Mouse (Mus musculus) midbrain, embryonic 12.5 days (tissue): ENCODE measurements around the gene Slit3. TPM values are rescaled to one million over a fixed set of nuclear protein-coding genes. Genes with fewer than 3 reads are reported as not detected.

ENCODE experiments used
- ATAC-seq: fragments of 200-750 bp; cut with Nextera tagmentation; 2 replicates; pipeline ENCODE4 v1.8.0; 2017; ENCODE audit warnings: low read depth, moderate TSS enrichment, moderate library complexity; ENCODE audit not compliant: low FRiP score
- H3K27ac ChIP-seq: fragments of 300-500 bp; sonication (generic); replicated peaks from 2 replicates; pipeline ENCODE4 v1.5.1; 2016; ENCODE audit warnings: mild to moderate bottlenecking
- H3K27me3 ChIP-seq: fragments of 300-500 bp; sonication (generic); 2 replicates; pipeline ENCODE4 v1.6.1; 2016; ENCODE audit warnings: mild to moderate bottlenecking
- H3K36me3 ChIP-seq: fragments of 300-500 bp; sonication (generic); 2 replicates; pipeline ENCODE4 v1.6.1; 2016
- H3K4me1 ChIP-seq: fragments of 300-500 bp; sonication (generic); 2 replicates; pipeline ENCODE4 v1.6.1; 2016
- H3K4me2 ChIP-seq: fragments of 300-500 bp; sonication (generic); replicated peaks from 2 replicates; pipeline ENCODE4 v1.6.1; 2016; ENCODE audit warnings: mild to moderate bottlenecking, moderate library complexity
- H3K4me3 ChIP-seq: fragments of 300-500 bp; sonication (generic); 2 replicates; pipeline ENCODE4 v1.5.1; 2016; ENCODE audit warnings: mild to moderate bottlenecking
- H3K9ac ChIP-seq: fragments of 300-500 bp; sonication (generic); replicated peaks from 2 replicates; pipeline ENCODE4 v1.6.1; 2016; ENCODE audit warnings: mild to moderate bottlenecking, moderate library complexity
- H3K9me3 ChIP-seq: fragments of 300-500 bp; sonication (generic); 2 replicates; pipeline ENCODE4 v1.6.1; 2016; ENCODE audit warnings: mild to moderate bottlenecking
- WGBS: fragments of 180-500 bp; shearing (Covaris S2); methylation state at CpG from one replicate; pipeline ENCODE4 v1.1.7; 2016; 5-methylcytosine and 5-hydroxymethylcytosine counted together
- polyA plus RNA-seq: library from polyadenylated mRNA; unstranded; fragments of >200 nt; fragmentation: Nextera tagmentation; extraction: Ambion mirVana; gene quantifications from 2 replicates; pipeline ENCODE4 v1.2.1, GENCODE M21; 2016

Gene Slit3
- polyA plus RNA-seq, 1 experiment from 2014 or later, result 16.2 TPM

GRCm38 (mm10) chr11:35428036-35428435, 307.0 kb downstream of the Slit3 start:
- no peak overlapping the region for H3K9ac ChIP-seq
- H3K36me3 ChIP-seq, result no peaks in the 10 kb centered on the region

DNA sequence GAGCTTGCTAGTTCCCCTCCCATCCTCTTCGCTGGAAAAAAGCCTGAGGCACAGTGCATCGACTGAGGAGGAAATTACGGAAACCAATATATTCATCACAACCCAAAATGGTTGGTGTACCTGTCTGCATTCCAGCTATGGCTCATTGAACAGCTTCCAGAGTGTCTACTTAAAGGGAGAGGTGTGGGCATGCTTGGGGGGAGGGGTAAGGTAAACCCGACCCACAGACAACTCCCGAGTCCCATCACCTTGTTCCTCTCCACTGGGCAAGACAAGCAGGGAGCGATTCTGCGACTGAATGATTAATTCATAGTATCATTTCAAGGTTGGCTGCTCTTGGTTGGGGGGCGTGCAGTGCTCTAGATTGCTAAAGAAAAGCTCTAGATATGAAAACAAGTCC, 310.1 kb downstream of the Slit3 start:
- no peak overlapping the region for H3K27ac ChIP-seq
- no peaks in the 10 kb centered on the region for H3K36me3 ChIP-seq
- H3K4me3 ChIP-seq, result no peak overlapping the region
- no peaks in the 10 kb centered on the region for H3K9me3 ChIP-seq
- H3K27me3 ChIP-seq, result peaks cover 19% of the 10 kb centered on the region
- no peak overlapping the region for H3K4me2 ChIP-seq
- ATAC-seq, result no peak
- WGBS, result 78% methylated on average over 8 of the region's 8 CpGs
- H3K4me1 ChIP-seq, result no peaks in the 10 kb centered on the region
- no peak overlapping the region for H3K9ac ChIP-seq

More at GRCm38 (mm10) chr11:35428036-35428435, 307.0 kb downstream of the Slit3 start:
- no peak overlapping the region for H3K4me3 ChIP-seq
- H3K27me3 ChIP-seq, result peaks cover 14% of the 10 kb centered on the region
- H3K27ac ChIP-seq, result no peak overlapping the region
- no peaks in the 10 kb centered on the region for H3K9me3 ChIP-seq
- H3K4me1 ChIP-seq, result no peaks in the 10 kb centered on the region
- ATAC-seq, result no peak
- WGBS, result 72% methylated on average over 7 of the region's 7 CpGs
- H3K4me2 ChIP-seq, result no peak overlapping the region

DNA sequence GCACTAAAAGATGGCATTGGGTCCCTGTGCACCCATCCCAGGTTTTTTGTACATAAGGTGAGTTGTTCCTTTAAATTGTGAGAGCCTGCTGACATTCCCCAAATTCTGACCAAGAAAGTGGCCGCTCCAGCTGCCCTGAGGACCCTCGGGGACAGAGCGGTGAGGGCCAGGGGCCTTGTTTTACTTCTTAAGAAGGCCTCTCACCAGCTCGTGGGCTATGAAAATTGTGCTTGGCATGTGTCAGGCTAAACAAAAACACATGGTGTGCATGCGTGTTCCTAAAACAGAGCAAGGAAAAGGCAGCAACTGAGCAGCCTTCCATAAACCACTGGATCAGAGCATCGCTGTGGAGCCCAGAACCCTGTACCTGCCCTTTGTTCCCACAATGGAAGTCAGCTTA, 316.5 kb downstream of the Slit3 start:
- H3K4me1 ChIP-seq, result 0 out of 2 replicates have a peak, but pooled peaks cover 5% of the 10 kb centered on the region

GRCm38 (mm10) chr11:35440186-35440585, 319.2 kb downstream of the Slit3 start:
- H3K27me3 ChIP-seq, result peaks cover 72% of the 10 kb centered on the region
- ATAC-seq, result 0 out of 2 replicates have a peak, but pooled peaks have one; percentile 23
- H3K9me3 ChIP-seq, result no peaks in the 10 kb centered on the region

More for the DNA sequence above, 316.5 kb downstream of the Slit3 start:
- Histone ChIP-seq H3K4me3 (no peak overlapping the region), H3K27ac (no peak overlapping the region), H3K36me3 (no peaks in the 10 kb centered on the region), H3K4me2 (no peak overlapping the region), H3K9ac (no peak overlapping the region), H3K27me3 (peaks cover 61% of the 10 kb centered on the region), H3K9me3 (no peaks in the 10 kb centered on the region)
- 84% methylated on average over 6 of the region's 6 CpGs for WGBS
- ATAC-seq, result no peak

GRCm38 (mm10) chr11:35444489-35445100, 323.6 kb downstream of the Slit3 start:
- Histone ChIP-seq H3K27ac (no peak overlapping the region), H3K9me3 (no peaks in the 10 kb centered on the region), H3K36me3 (no peaks in the 10 kb centered on the region), H3K4me3 (no peak overlapping the region), H3K9ac (no peak overlapping the region), H3K4me1 (peaks cover 5% of the 10 kb centered on the region; the same call in 1 of the 2 replicates), H3K27me3 (peaks cover 91% of the 10 kb centered on the region), H3K4me2 (no peak overlapping the region)
- no peak for ATAC-seq
- 46% methylated on average over 6 of the region's 6 CpGs for WGBS

More at GRCm38 (mm10) chr11:35440186-35440585, 319.2 kb downstream of the Slit3 start:
- Histone ChIP-seq H3K4me3 (no peak overlapping the region), H3K4me2 (no peak overlapping the region), H3K4me1 (peaks cover 5% of the 10 kb centered on the region; the same call in 1 of the 2 replicates), H3K27ac (no peak overlapping the region), H3K36me3 (no peaks in the 10 kb centered on the region), H3K9ac (no peak overlapping the region)
- 41% methylated on average over 11 of the region's 11 CpGs for WGBS

DNA sequence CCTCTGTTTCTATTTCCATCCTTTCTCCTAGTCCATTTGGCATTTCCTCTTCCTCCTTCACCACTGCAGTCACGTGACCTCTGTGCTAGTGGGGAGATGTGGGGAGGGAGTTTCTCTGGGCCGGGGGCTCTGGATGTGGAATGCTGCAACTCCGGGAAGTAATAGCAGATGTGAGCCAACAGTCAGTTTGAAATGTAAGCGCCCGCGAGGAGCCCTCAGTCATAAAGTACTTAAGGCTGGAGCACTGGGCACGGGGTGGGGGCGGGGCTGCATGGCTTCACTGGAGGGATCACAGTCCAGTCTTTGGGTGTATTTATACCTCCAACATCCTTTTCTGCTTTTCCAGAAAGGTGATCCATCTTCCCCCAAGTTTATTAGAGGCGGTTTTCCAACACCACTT, 326.9 kb downstream of the Slit3 start:
- Histone ChIP-seq H3K27ac (no peak overlapping the region), H3K9ac (no peak overlapping the region), H3K36me3 (no peaks in the 10 kb centered on the region), H3K27me3 (peaks cover 96% of the 10 kb centered on the region), H3K4me1 (peaks cover 3% of the 10 kb centered on the region), H3K4me3 (no peak overlapping the region), H3K4me2 (no peak overlapping the region), H3K9me3 (no peaks in the 10 kb centered on the region)
- no peak for ATAC-seq
- WGBS, result 78% methylated on average over 9 of the region's 9 CpGs

- WGBS, result 84% methylated on average over 6 of the region's 6 CpGs
- Histone ChIP-seq H3K27me3 (peaks cover 97% of the 10 kb centered on the region), H3K9ac (no peak overlapping the region), H3K4me3 (no peak overlapping the region), H3K27ac (no peak overlapping the region), H3K4me2 (no peak overlapping the region), H3K36me3 (no peaks in the 10 kb centered on the region), H3K4me1 (peaks cover 12% of the 10 kb centered on the region), H3K9me3 (no peaks in the 10 kb centered on the region)
- no peak for ATAC-seq
Observed at GRCm38 (mm10) chr11:35449199-35449598, 328.2 kb downstream of the Slit3 start.

DNA sequence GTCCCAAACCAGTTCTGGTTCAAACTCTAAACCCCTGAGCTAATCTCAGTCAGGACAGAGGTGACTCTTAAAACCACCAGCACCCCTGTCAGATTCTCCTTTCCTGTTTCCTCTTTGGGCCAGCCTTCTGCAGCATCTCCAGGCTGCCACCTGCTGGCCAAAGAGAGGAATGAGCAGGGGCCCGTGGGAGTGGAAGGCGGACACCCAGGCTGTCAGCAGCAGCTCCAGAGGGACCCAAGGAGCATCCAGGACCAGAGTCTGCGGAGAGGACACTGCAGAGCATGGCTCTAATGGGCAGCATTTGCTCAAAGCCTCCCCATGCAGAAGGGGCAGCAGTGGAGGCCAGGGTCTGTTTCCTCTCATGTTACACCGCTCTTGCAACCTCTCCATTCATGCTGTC, 330.6 kb downstream of the Slit3 start:
- Histone ChIP-seq H3K4me1 (peaks cover 23% of the 10 kb centered on the region), H3K9me3 (no peaks in the 10 kb centered on the region), H3K4me3 (no peak overlapping the region), H3K9ac (no peak overlapping the region), H3K27ac (no peak overlapping the region), H3K27me3 (peaks cover 84% of the 10 kb centered on the region), H3K36me3 (no peaks in the 10 kb centered on the region), H3K4me2 (no peak overlapping the region)
- ATAC-seq, result no peak
- WGBS, result 31% methylated on average over 4 of the region's 4 CpGs

DNA sequence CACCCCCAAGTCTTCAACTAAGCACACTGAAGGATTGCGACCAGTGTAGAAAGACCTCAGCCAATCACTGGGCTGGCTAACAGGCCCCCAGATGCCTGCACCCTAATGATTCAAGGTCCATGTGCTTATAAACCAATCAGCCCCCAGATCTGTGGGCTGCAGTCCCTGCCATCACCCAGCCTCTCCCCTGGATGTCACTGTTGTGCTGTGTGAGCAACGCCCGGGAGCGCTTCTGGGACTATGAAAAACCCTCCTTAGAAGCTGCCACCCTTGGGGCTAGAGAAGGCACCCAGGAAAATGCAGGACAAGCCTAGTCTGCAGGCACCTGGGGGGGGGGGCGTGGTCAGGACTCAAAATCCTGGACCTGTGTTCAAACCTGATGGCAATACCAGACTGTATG, 331.4 kb downstream of the Slit3 start:
- peak; percentile 52 for ATAC-seq
- no peak overlapping the region for H3K4me3 ChIP-seq
- H3K4me1 ChIP-seq, result peaks cover 23% of the 10 kb centered on the region
- 14% methylated on average over 5 of the region's 5 CpGs for WGBS
- H3K9ac ChIP-seq, result no peak overlapping the region
- no peak overlapping the region for H3K27ac ChIP-seq
- H3K4me2 ChIP-seq, result no peak overlapping the region
- H3K27me3 ChIP-seq, result peaks cover 84% of the 10 kb centered on the region
- no peaks in the 10 kb centered on the region for H3K36me3 ChIP-seq
- no peaks in the 10 kb centered on the region for H3K9me3 ChIP-seq

GRCm38 (mm10) chr11:35454191-35454725, 333.2 kb downstream of the Slit3 start:
- Histone ChIP-seq H3K4me1 (peaks cover 23% of the 10 kb centered on the region), H3K9me3 (no peaks in the 10 kb centered on the region), H3K9ac (no peak overlapping the region), H3K27ac (peak overlapping the region; percentile 1), H3K27me3 (peaks cover 84% of the 10 kb centered on the region), H3K4me3 (no peak overlapping the region), H3K4me2 (peak overlapping the region; percentile 24), H3K36me3 (no peaks in the 10 kb centered on the region)
- 5% methylated on average over 10 of the region's 10 CpGs for WGBS
- peak; percentile 90 for ATAC-seq

DNA sequence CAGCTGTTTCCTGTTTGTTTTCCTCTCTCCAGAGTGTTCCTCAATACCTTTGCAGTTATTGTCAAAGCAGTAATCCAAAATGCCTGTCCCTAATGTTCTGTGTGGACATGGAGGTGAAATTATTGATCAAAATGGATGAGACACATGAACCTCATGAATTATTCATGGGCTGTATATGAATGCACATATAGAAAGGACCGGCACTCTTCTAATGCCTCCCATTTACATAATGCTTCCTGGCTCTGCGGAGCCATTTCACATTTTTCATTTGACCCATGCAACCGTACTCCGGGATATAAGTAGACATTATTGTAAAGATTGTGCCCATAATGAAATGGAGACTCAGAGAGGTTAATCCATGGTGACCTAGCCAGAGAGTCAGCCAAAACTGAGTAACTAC, 333.8 kb downstream of the Slit3 start:
- H3K27me3 ChIP-seq, result peaks cover 82% of the 10 kb centered on the region
- ATAC-seq, result peak; percentile 70
- H3K27ac ChIP-seq, result 0 out of 2 replicates have a peak overlapping the region, but pooled peaks have one; percentile 1
- peak overlapping the region; percentile 24 for H3K4me2 ChIP-seq
- H3K4me3 ChIP-seq, result no peak overlapping the region
- H3K9ac ChIP-seq, result no peak overlapping the region
- no peaks in the 10 kb centered on the region for H3K9me3 ChIP-seq
- H3K4me1 ChIP-seq, result peaks cover 23% of the 10 kb centered on the region
- WGBS, result 19% methylated on average over 4 of the region's 4 CpGs
- H3K36me3 ChIP-seq, result no peaks in the 10 kb centered on the region

- Histone ChIP-seq H3K9me3 (no peaks in the 10 kb centered on the region), H3K27ac (no peak overlapping the region), H3K36me3 (no peaks in the 10 kb centered on the region), H3K27me3 (peaks cover 79% of the 10 kb centered on the region), H3K9ac (no peak overlapping the region), H3K4me3 (no peak overlapping the region), H3K4me2 (no peak overlapping the region), H3K4me1 (peaks cover 21% of the 10 kb centered on the region)
- no peak for ATAC-seq
- WGBS, result 67% methylated on average over 2 of the region's 2 CpGs
Observed at GRCm38 (mm10) chr11:35458068-35458467, 337.0 kb downstream of the Slit3 start.
